Mouse (Mus musculus) embryo, embryonic 10.5 days (tissue): Measurements from ENCODE around the gene Igsf8.
A peak's percentile ranks its signal among the peaks of the same experiment; 100 is the strongest.

Source experiments
- DNase-seq: peaks from one replicate; pipeline ENCODE4 v3.0.0-alpha.2; 2015; ENCODE audit warnings: low spot score

Gene Igsf8

GRCm38 (mm10) chr1:172323801-172324359 lies 62.4 kb downstream of the Igsf8 start:
- DNase-seq = no peak

- peak; percentile 92 for DNase-seq
These were observed 63.3 kb downstream of the Igsf8 start for GRCm38 (mm10) chr1:172324725-172325124.

GRCm38 (mm10) chr1:172325680-172326535 lies 64.5 kb downstream of the Igsf8 start:
- DNase-seq = peak; percentile 76

- no peak for DNase-seq
These were observed 65.2 kb downstream of the Igsf8 start for GRCm38 (mm10) chr1:172326684-172327083.

- no peak for DNase-seq
These were observed 66.0 kb downstream of the Igsf8 start for GRCm38 (mm10) chr1:172327206-172328001.

- DNase-seq = no peak
These were observed 66.6 kb downstream of the Igsf8 start for GRCm38 (mm10) chr1:172328041-172328440.

GRCm38 (mm10) chr1:172328461-172328860 lies 67.0 kb downstream of the Igsf8 start:
- DNase-seq = no peak

GRCm38 (mm10) chr1:172329131-172329530 lies 67.7 kb downstream of the Igsf8 start, which contains the start of gene Kcnj9:
Gene Kcnj9, minus strand, starts transcription at chr1:172329318.
- DNase-seq = peak; percentile 56

GRCm38 (mm10) chr1:172329616-172330015 lies 68.2 kb downstream of the Igsf8 start:
- no peak for DNase-seq

GRCm38 (mm10) chr1:172331422-172331947 lies 70.0 kb downstream of the Igsf8 start:
- no peak for DNase-seq

GRCm38 (mm10) chr1:172332925-172333324 lies 71.5 kb downstream of the Igsf8 start:
- DNase-seq = no peak

GRCm38 (mm10) chr1:172333512-172333911 lies 72.1 kb downstream of the Igsf8 start:
- no peak for DNase-seq

- no peak for DNase-seq
These were observed 74.4 kb downstream of the Igsf8 start for GRCm38 (mm10) chr1:172335804-172336203.

GRCm38 (mm10) chr1:172337411-172338185 lies 76.2 kb downstream of the Igsf8 start:
- no peak for DNase-seq

GRCm38 (mm10) chr1:172340729-172341321 lies 79.4 kb downstream of the Igsf8 start, which contains the start of gene Kcnj10:
Gene Kcnj10, plus strand, starts transcription at chr1:172341210.
- peak; percentile 95 for DNase-seq

- no peak for DNase-seq
These were observed 79.9 kb downstream of the Igsf8 start for GRCm38 (mm10) chr1:172341386-172341785.

- DNase-seq = no peak
These were observed 81.3 kb downstream of the Igsf8 start for GRCm38 (mm10) chr1:172342729-172343128.

- DNase-seq = no peak
These were observed 82.5 kb downstream of the Igsf8 start for GRCm38 (mm10) chr1:172343914-172344313.

- no peak for DNase-seq
These were observed 83.4 kb downstream of the Igsf8 start for GRCm38 (mm10) chr1:172344820-172345219.

- no peak for DNase-seq
These were observed 85.3 kb downstream of the Igsf8 start for GRCm38 (mm10) chr1:172346707-172347106.

- DNase-seq = no peak
These were observed 85.9 kb downstream of the Igsf8 start for GRCm38 (mm10) chr1:172347382-172347781.
